Mouse (Mus musculus): ENCODE results near the gene Ears2. TPM values are rescaled to one million over a fixed set of nuclear protein-coding genes. Genes with fewer than 3 reads are reported as not detected.
"Not testable (repeated sequence)": the region's sequence is repeated elsewhere in the genome, so short reads cannot be mapped to it uniquely, and the experiment has no call there.

Ears2 gene
- 13.4 and 16.3 TPM in 2 replicates for polyA plus RNA-seq (2014; fragmentation: Nextera tagmentation; extraction: Ambion mirVana)

DNA sequence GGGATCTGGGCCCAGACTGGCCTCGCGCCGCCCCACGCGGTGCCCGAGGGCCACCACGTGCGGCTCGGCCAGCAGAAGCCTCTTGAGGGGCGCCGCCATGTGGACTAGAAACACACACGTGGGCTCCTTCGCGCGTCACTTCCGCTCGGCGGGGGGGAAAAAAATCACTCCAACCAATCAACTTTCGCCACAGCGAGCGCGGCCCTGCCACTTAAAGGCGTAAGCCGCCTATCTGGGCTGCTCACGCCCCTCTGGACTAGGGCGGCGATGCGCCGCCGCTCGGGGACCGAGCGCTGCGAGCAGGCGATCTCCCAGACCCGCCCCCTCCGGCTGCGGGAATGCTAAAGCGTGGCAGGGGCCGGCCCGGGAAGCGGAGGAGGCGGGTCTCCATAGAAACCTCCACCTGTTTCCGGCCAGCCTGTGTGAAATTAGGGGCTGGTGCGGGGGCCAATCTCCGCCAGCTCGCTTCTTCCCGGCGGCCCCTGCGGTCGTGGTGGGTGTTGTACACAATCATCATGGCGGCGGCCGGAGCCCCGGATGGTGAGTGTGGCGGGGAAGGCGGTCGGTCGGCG is at the start of gene Ears2, which contains the start of gene Ubfd1:
TSS of gene Ears2 (minus strand) at position 319 of the 572 bp plus-strand sequence.
TSS of gene Ubfd1 (plus strand) at position 231 of the 572 bp plus-strand sequence.
- WGBS, result under 1% methylated on average over 58 of the region's 60 CpGs
- Histone ChIP-seq H3K9me3 (ENCODE audit: control insufficient read depth, low read length) (no peaks in the 10 kb centered on the region), H3K4me1 (ENCODE audit: control insufficient read depth, insufficient read depth, low read length) (peaks cover 18% of the 10 kb centered on the region), H3K27ac (ENCODE audit: low read depth, low read length) (peak within 1 kb of the TSS; percentile 87), H3K4me3 (ENCODE audit: low read depth, low read length) (peak within 1 kb of the TSS; percentile 86), H3K9ac (ENCODE audit: low read length) (peak within 1 kb of the TSS; percentile 97), H3K27me3 (ENCODE audit: control insufficient read depth, insufficient read depth, low read length) (no peaks in the 10 kb centered on the region), H3K4me2 (peak within 1 kb of the TSS; percentile 90), H3K36me3 (ENCODE audit: control insufficient read depth, insufficient read depth, low read length) (peaks cover 10% of the 10 kb centered on the region)
- DNase-seq (ENCODE audit: low spot score, missing footprints), result peak; percentile 100
- peak; percentile 98 for ATAC-seq (ENCODE audit: low FRiP score)

DNA sequence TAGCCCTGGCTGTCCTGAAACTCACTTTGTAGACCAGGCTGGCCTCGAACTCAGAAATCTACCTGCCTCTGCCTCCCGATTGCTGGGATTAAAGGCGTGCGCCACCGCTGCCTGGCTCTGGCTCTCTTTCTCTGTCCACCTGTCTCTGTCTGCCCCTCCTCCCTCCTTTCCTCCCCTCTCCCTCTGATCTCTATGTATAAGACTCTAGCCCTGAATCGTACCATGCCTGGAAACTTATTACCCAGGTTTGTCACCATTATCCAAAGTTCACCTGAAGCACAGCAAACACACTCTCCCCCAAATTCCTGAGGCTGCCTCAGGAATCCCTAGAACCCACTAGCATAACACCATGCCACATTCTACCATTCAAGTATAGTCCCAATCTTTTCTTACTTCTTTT is 41.1 kb upstream of the Ears2 start:
- WGBS, result 98% methylated on average over 6 of the region's 6 CpGs
- no peak overlapping the region for H3K9ac ChIP-seq (ENCODE audit: low read length)
- 0 out of 2 replicates have a peak, but pooled peaks cover 4% of the 10 kb centered on the region for H3K36me3 ChIP-seq (ENCODE audit: control insufficient read depth, insufficient read depth, low read length)
- ATAC-seq (ENCODE audit: low FRiP score) (no peak), DNase-seq (ENCODE audit: low spot score, missing footprints) (no peak)
- no peak overlapping the region for H3K4me3 ChIP-seq (ENCODE audit: low read depth, low read length)
- no peak overlapping the region for H3K27ac ChIP-seq (ENCODE audit: low read depth, low read length)
- no peaks in the 10 kb centered on the region for H3K27me3 ChIP-seq (ENCODE audit: control insufficient read depth, insufficient read depth, low read length)
- no peak overlapping the region for H3K4me2 ChIP-seq
- H3K9me3 ChIP-seq (ENCODE audit: control insufficient read depth, low read length), result no peaks in the 10 kb centered on the region
- H3K4me1 ChIP-seq (ENCODE audit: control insufficient read depth, insufficient read depth, low read length), result no peaks in the 10 kb centered on the region

DNA sequence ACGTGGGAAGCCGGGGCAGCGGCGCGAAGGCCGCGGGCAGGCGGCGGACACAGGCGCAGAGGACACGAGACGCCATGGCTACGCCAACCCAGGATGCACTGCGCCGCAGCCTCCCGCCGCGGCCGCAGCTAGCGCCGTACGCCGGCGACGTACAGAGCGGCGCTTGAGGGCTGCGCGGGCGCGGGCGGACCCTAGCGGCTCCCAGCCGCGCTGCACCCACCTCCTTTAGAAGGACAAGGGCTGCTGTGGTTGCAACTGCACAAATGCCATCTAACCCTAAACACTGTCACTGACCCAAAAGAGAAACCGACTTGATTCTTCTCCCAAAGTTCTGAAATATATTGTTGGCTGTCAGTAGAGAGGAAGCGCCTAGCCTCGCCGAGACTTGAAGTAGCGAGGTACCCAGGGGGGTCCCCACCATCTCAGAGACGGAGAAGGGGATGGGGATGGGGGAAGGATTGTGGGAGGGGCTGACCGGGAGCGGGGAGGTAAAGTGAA is 34.7 kb upstream of the Ears2 start, which contains the start of gene Ndufab1:
TSS of gene Ndufab1 (minus strand) at position 140 of the 498 bp plus-strand sequence.
- Histone ChIP-seq H3K4me2 (peak within 1 kb of the TSS; percentile 71), H3K27ac (ENCODE audit: low read depth, low read length) (no peak within 1 kb of the TSS; the same call in 1 of the 2 replicates), H3K9ac (ENCODE audit: low read length) (peak within 1 kb of the TSS; percentile 86), H3K4me3 (ENCODE audit: low read depth, low read length) (peak within 1 kb of the TSS; percentile 70), H3K9me3 (ENCODE audit: control insufficient read depth, low read length) (no peaks in the 10 kb centered on the region), H3K27me3 (ENCODE audit: control insufficient read depth, insufficient read depth, low read length) (no peaks in the 10 kb centered on the region), H3K4me1 (ENCODE audit: control insufficient read depth, insufficient read depth, low read length) (peaks cover 9% of the 10 kb centered on the region; the same call in 1 of the 2 replicates), H3K36me3 (ENCODE audit: control insufficient read depth, insufficient read depth, low read length) (peaks cover 2% of the 10 kb centered on the region; the same call in 1 of the 2 replicates)
- ATAC-seq (ENCODE audit: low FRiP score) (peak; percentile 99), DNase-seq (ENCODE audit: low spot score, missing footprints) (peak; percentile 98)
- under 1% methylated on average over 41 of the region's 43 CpGs for WGBS

- not testable (repeated sequence) for H3K27ac ChIP-seq (ENCODE audit: low read depth, low read length); H3K27me3 ChIP-seq (ENCODE audit: control insufficient read depth, insufficient read depth, low read length); H3K36me3 ChIP-seq (ENCODE audit: control insufficient read depth, insufficient read depth, low read length); H3K9me3 ChIP-seq (ENCODE audit: control insufficient read depth, low read length); H3K4me1 ChIP-seq (ENCODE audit: control insufficient read depth, insufficient read depth, low read length)
- Histone ChIP-seq H3K9ac (ENCODE audit: low read length) (peak overlapping the region; percentile 86), H3K4me3 (ENCODE audit: low read depth, low read length) (peak overlapping the region; percentile 70), H3K4me2 (peak overlapping the region; percentile 71)
- WGBS, result 10% methylated on average over 24 of the region's 28 CpGs
- DNase-seq (ENCODE audit: low spot score, missing footprints) (peak; percentile 95), ATAC-seq (ENCODE audit: low FRiP score) (peak; percentile 86)
These were observed 34.1 kb upstream of the Ears2 start for GRCm38 (mm10) chr7:122101014-122101746.

DNA sequence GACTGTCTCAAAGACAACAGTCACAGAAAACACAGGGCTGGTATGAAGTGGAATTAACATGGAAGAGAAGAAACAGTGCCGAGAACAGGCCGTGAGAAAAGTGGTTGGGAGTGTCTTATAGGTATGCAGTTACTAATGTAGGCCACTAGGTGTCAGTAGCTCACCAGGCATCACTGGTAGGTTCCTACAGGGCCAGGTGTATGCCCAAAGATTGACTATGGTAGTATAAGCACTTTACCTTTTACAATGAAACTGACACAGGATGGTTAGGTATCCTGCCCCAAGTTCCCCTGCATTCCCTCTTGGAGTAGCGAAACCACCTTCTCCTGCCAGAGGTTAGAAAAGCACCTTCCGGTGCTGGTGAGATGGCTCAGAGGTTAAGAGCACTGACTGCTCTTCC is 32.2 kb upstream of the Ears2 start:
- Histone ChIP-seq H3K4me1 (ENCODE audit: control insufficient read depth, insufficient read depth, low read length) (peaks cover 9% of the 10 kb centered on the region; the same call in 1 of the 2 replicates), H3K27ac (ENCODE audit: low read depth, low read length) (no peak overlapping the region), H3K4me2 (no peak overlapping the region), H3K9me3 (ENCODE audit: control insufficient read depth, low read length) (no peaks in the 10 kb centered on the region), H3K27me3 (ENCODE audit: control insufficient read depth, insufficient read depth, low read length) (no peaks in the 10 kb centered on the region), H3K4me3 (ENCODE audit: low read depth, low read length) (no peak overlapping the region), H3K36me3 (ENCODE audit: control insufficient read depth, insufficient read depth, low read length) (peaks cover 12% of the 10 kb centered on the region), H3K9ac (ENCODE audit: low read length) (no peak overlapping the region)
- ATAC-seq (ENCODE audit: low FRiP score) (no peak), DNase-seq (ENCODE audit: low spot score, missing footprints) (peak; percentile 87)
- 74% methylated on average over 4 of the region's 4 CpGs for WGBS

DNA sequence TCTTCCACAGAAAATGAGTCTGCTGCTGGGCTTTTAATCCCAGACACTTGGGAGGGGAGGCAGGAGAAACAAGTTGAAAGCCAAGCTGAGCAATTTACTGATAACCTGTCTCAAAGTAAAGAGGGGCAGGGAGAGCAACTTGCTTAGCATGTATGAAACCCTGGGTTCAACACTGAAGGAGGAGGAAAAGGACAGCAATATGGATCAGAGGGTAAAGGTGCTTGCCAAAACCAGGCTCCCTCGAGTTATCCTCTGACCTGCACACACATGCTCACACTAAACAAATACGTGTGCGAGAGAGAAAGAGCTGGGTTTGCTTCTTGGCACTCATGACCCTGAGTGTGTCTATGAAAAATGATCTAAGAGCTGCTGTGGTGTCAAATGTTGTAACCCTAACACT is 30.9 kb upstream of the Ears2 start:
- ATAC-seq (ENCODE audit: low FRiP score), result no peak
- Histone ChIP-seq H3K9ac (ENCODE audit: low read length) (no peak overlapping the region), H3K27ac (ENCODE audit: low read depth, low read length) (no peak overlapping the region), H3K36me3 (ENCODE audit: control insufficient read depth, insufficient read depth, low read length) (peaks cover 12% of the 10 kb centered on the region), H3K27me3 (ENCODE audit: control insufficient read depth, insufficient read depth, low read length) (no peaks in the 10 kb centered on the region), H3K4me1 (ENCODE audit: control insufficient read depth, insufficient read depth, low read length) (peaks cover 9% of the 10 kb centered on the region; the same call in 1 of the 2 replicates), H3K9me3 (ENCODE audit: control insufficient read depth, low read length) (no peaks in the 10 kb centered on the region), H3K4me2 (no peak overlapping the region), H3K4me3 (ENCODE audit: low read depth, low read length) (no peak overlapping the region)
- no peak for DNase-seq (ENCODE audit: low spot score, missing footprints)
- 98% methylated on average over 3 of the region's 3 CpGs for WGBS

- Histone ChIP-seq H3K4me1 (ENCODE audit: control insufficient read depth, insufficient read depth, low read length) (no peaks in the 10 kb centered on the region), H3K9ac (ENCODE audit: low read length) (no peak overlapping the region), H3K27ac (ENCODE audit: low read depth, low read length) (no peak overlapping the region), H3K27me3 (ENCODE audit: control insufficient read depth, insufficient read depth, low read length) (no peaks in the 10 kb centered on the region), H3K4me2 (no peak overlapping the region), H3K36me3 (ENCODE audit: control insufficient read depth, insufficient read depth, low read length) (peaks cover 28% of the 10 kb centered on the region), H3K9me3 (ENCODE audit: control insufficient read depth, low read length) (no peaks in the 10 kb centered on the region), H3K4me3 (ENCODE audit: low read depth, low read length) (no peak overlapping the region)
- 94% methylated on average over 2 of the region's 2 CpGs for WGBS
- ATAC-seq (ENCODE audit: low FRiP score) (no peak), DNase-seq (ENCODE audit: low spot score, missing footprints) (peak; percentile 74)
These were observed 27.7 kb upstream of the Ears2 start for GRCm38 (mm10) chr7:122094564-122095330.

GRCm38 (mm10) chr7:122087195-122087982 is 20.3 kb upstream of the Ears2 start:
- DNase-seq (ENCODE audit: low spot score, missing footprints), result peak; percentile 81
- no peak overlapping the region for H3K4me3 ChIP-seq (ENCODE audit: low read depth, low read length)
- no peaks in the 10 kb centered on the region for H3K27me3 ChIP-seq (ENCODE audit: control insufficient read depth, insufficient read depth, low read length)
- no peak overlapping the region for H3K4me2 ChIP-seq
- peaks cover 17% of the 10 kb centered on the region for H3K36me3 ChIP-seq (ENCODE audit: control insufficient read depth, insufficient read depth, low read length)
- ATAC-seq (ENCODE audit: low FRiP score), result no peak
- no peaks in the 10 kb centered on the region for H3K9me3 ChIP-seq (ENCODE audit: control insufficient read depth, low read length)
- WGBS, result 92% methylated on average over 11 of the region's 11 CpGs
- no peak overlapping the region for H3K27ac ChIP-seq (ENCODE audit: low read depth, low read length)
- H3K9ac ChIP-seq (ENCODE audit: low read length), result no peak overlapping the region
- no peaks in the 10 kb centered on the region for H3K4me1 ChIP-seq (ENCODE audit: control insufficient read depth, insufficient read depth, low read length)

All from midbrain, embryonic 11.5 days (tissue).